Mouse (Mus musculus): ENCODE measurements at regions not wholly inside any gene's neighbourhood (a gene's known extent, or its start where the extent isn't known, plus 50 kb on each side); places are given as distances from the start of the nearest gene placed in this dataset.

GRCm38 (mm10) chr13:35383000-35383623, 276.5 kb upstream of the Cdyl start:
- DNase-seq (ENCODE audit: low read depth, low spot score), result no peak

GRCm38 (mm10) chr13:35383624-35384018, 276.0 kb upstream of the Cdyl start:
- no peak for DNase-seq (ENCODE audit: low read depth, low spot score)

GRCm38 (mm10) chr13:35388380-35388779, 271.3 kb upstream of the Cdyl start:
- DNase-seq (ENCODE audit: low read depth, low spot score), result no peak

- DNase-seq (ENCODE audit: low read depth, low spot score), result no peak
Measured at GRCm38 (mm10) chr13:35389781-35390525, 269.7 kb upstream of the Cdyl start.

- no peak for DNase-seq (ENCODE audit: low read depth, low spot score)
Measured at GRCm38 (mm10) chr13:35390526-35390880, 269.1 kb upstream of the Cdyl start.

- no peak for DNase-seq (ENCODE audit: low read depth, low spot score)
Measured at GRCm38 (mm10) chr13:35392167-35392566, 267.5 kb upstream of the Cdyl start.

- DNase-seq (ENCODE audit: low read depth, low spot score), result no peak
Measured at GRCm38 (mm10) chr13:35395192-35395591, 264.4 kb upstream of the Cdyl start.

GRCm38 (mm10) chr13:35395630-35396029, 264.0 kb upstream of the Cdyl start:
- DNase-seq (ENCODE audit: low read depth, low spot score), result no peak

- DNase-seq (ENCODE audit: low read depth, low spot score), result no peak
Measured at GRCm38 (mm10) chr13:35397166-35397565, 262.5 kb upstream of the Cdyl start.

GRCm38 (mm10) chr13:35398192-35398591, 261.4 kb upstream of the Cdyl start:
- DNase-seq (ENCODE audit: low read depth, low spot score), result no peak

- no peak for DNase-seq (ENCODE audit: low read depth, low spot score)
Measured at GRCm38 (mm10) chr13:35402856-35403255, 256.8 kb upstream of the Cdyl start.

- no peak for DNase-seq (ENCODE audit: low read depth, low spot score)
Measured at GRCm38 (mm10) chr13:35404428-35404827, 255.2 kb upstream of the Cdyl start.

GRCm38 (mm10) chr13:35405384-35405783, 254.2 kb upstream of the Cdyl start:
- no peak for DNase-seq (ENCODE audit: low read depth, low spot score)

- DNase-seq (ENCODE audit: low read depth, low spot score), result no peak
Measured at GRCm38 (mm10) chr13:35417500-35417899, 242.1 kb upstream of the Cdyl start.

- DNase-seq (ENCODE audit: low read depth, low spot score), result no peak
Measured at GRCm38 (mm10) chr13:35420076-35420475, 239.6 kb upstream of the Cdyl start.

- no peak for DNase-seq (ENCODE audit: low read depth, low spot score)
Measured at GRCm38 (mm10) chr13:35426061-35426460, 233.6 kb upstream of the Cdyl start.

- no peak for DNase-seq (ENCODE audit: low read depth, low spot score)
Measured at GRCm38 (mm10) chr13:35435173-35435572, 224.5 kb upstream of the Cdyl start.

GRCm38 (mm10) chr13:35447661-35448060, 212.0 kb upstream of the Cdyl start:
- DNase-seq (ENCODE audit: low read depth, low spot score), result no peak

- DNase-seq (ENCODE audit: low read depth, low spot score), result no peak
Measured at GRCm38 (mm10) chr13:35452420-35452819, 207.2 kb upstream of the Cdyl start.

GRCm38 (mm10) chr13:35453222-35453914, 206.3 kb upstream of the Cdyl start:
- no peak for DNase-seq (ENCODE audit: low read depth, low spot score)

- no peak for DNase-seq (ENCODE audit: low read depth, low spot score)
Measured at GRCm38 (mm10) chr13:35460051-35460450, 199.6 kb upstream of the Cdyl start.

- no peak for DNase-seq (ENCODE audit: low read depth, low spot score)
Measured at GRCm38 (mm10) chr13:35463231-35463630, 196.4 kb upstream of the Cdyl start.

GRCm38 (mm10) chr13:35463850-35464249, 195.8 kb upstream of the Cdyl start:
- DNase-seq (ENCODE audit: low read depth, low spot score), result no peak
